Mouse (Mus musculus) kidney, embryonic 14.5 days (tissue): Measurements from ENCODE around the gene Fcho2. TPM values are rescaled to one million over a fixed set of nuclear protein-coding genes. Genes with fewer than 3 reads are reported as not detected.

Source experiments
- ATAC-seq: fragments of 200-750 bp; cut with Nextera tagmentation; 2 replicates; pipeline ENCODE4 v1.8.0; 2017; ENCODE audit warnings: moderate number of reproducible peaks, mild to moderate bottlenecking, moderate TSS enrichment, moderate library complexity; ENCODE audit not compliant: low FRiP score, low TSS enrichment
- H3K27ac ChIP-seq: fragments of 300-500 bp; sonication (generic); 2 replicates; pipeline ENCODE4 v1.5.1; 2014; ENCODE audit warnings: low read depth, mild to moderate bottlenecking, low read length, moderate library complexity, mixed read lengths
- H3K27me3 ChIP-seq: fragments of 300-500 bp; sonication (generic); 2 replicates; pipeline ENCODE4 v1.6.1; 2014; ENCODE audit warnings: mild to moderate bottlenecking, low read length; ENCODE audit not compliant: control insufficient read depth, insufficient read depth
- H3K36me3 ChIP-seq: fragments of 300-500 bp; sonication (generic); 2 replicates; pipeline ENCODE4 v1.6.1; 2014; ENCODE audit warnings: low read length, mixed read lengths; ENCODE audit not compliant: control insufficient read depth, insufficient read depth
- H3K4me1 ChIP-seq: fragments of 300-500 bp; sonication (generic); 2 replicates; pipeline ENCODE4 v1.6.1; 2014; ENCODE audit warnings: low read length, mixed read lengths; ENCODE audit not compliant: control insufficient read depth, insufficient read depth
- H3K4me2 ChIP-seq: fragments of 300-500 bp; sonication (generic); replicated peaks from 2 replicates; pipeline ENCODE4 v1.6.1; 2014; ENCODE audit warnings: low read depth, mild to moderate bottlenecking, low read length
- H3K4me3 ChIP-seq: fragments of 300-500 bp; sonication (generic); 2 replicates; pipeline ENCODE4 v1.5.1; 2014; ENCODE audit warnings: mild to moderate bottlenecking, low read length
- H3K9ac ChIP-seq: fragments of 300-500 bp; sonication (generic); 2 replicates; pipeline ENCODE4 v1.6.1; 2014; ENCODE audit warnings: low read depth, mild to moderate bottlenecking, low read length, moderate library complexity
- H3K9me3 ChIP-seq: fragments of 300-500 bp; sonication (generic); 2 replicates; pipeline ENCODE4 v1.6.1; 2016; ENCODE audit warnings: low read length; ENCODE audit not compliant: control insufficient read depth
- WGBS: fragments of 180-500 bp; shearing (Covaris S2); extraction: QIAGEN DNeasy Blood & Tissue Kit; methylation state at CpG from one replicate; pipeline ENCODE4 v1.1.7; 2014; 5-methylcytosine and 5-hydroxymethylcytosine counted together
- polyA plus RNA-seq: library from polyadenylated mRNA; unstranded; fragments of >200 nt; fragmentation: Nextera tagmentation; extraction: Ambion mirVana; gene quantifications from 2 replicates; pipeline ENCODE4 v1.2.1, GENCODE M21; 2014

Gene Fcho2
- polyA plus RNA-seq, 1 experiment from 2014 or later, result 48.4 TPM

DNA sequence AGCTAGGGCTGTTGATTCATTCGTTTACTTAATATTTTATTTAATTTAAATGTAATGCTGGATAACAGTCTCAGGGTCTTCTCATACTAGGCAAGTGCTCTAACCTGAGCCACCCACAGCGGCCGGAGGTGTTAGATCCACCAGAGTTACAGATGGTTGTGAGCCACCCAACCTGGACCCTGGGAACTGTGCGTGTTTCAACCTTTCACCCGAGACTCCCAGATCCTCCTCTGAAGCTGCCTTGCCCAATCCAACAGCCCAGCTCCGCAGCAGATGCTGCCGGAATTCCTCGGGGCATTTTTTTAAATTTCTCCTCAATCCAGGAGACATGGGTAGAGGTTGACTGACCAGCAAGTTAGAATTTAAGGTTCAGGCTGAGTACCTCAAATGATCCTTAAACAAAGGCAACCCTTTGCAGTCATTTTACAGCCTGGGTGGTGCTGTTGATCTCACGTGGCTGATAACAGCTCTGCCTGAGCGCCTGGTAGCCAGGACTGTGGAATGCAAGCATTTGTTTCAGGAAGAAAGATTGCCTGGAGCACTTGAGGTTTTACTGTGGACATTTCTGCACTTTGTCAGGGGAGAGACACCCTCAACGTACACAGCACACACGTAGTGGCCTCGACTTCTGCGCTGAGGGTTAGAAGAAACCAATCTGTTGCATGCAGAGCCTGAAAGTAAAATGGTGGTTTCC lies 116.1 kb downstream of the Fcho2 start:
- H3K4me1 ChIP-seq, result no peaks in the 10 kb centered on the region
- no peak overlapping the region for H3K9ac ChIP-seq
- 0 out of 2 replicates have a peak, but pooled peaks have one; percentile 29 for ATAC-seq
- no peaks in the 10 kb centered on the region for H3K9me3 ChIP-seq
- no peaks in the 10 kb centered on the region for H3K36me3 ChIP-seq
- H3K4me2 ChIP-seq, result no peak overlapping the region
- 36% methylated on average over 14 of the region's 14 CpGs for WGBS
- no peak overlapping the region for H3K27ac ChIP-seq
- H3K27me3 ChIP-seq, result peaks cover 7% of the 10 kb centered on the region
- H3K4me3 ChIP-seq, result no peak overlapping the region

GRCm38 (mm10) chr13:98696716-98697115 lies 118.5 kb downstream of the Fcho2 start:
- Histone ChIP-seq H3K9me3 (no peaks in the 10 kb centered on the region), H3K4me1 (no peaks in the 10 kb centered on the region), H3K4me2 (no peak overlapping the region), H3K4me3 (no peak overlapping the region), H3K9ac (no peak overlapping the region), H3K36me3 (no peaks in the 10 kb centered on the region), H3K27ac (no peak overlapping the region), H3K27me3 (peaks cover 7% of the 10 kb centered on the region)
- ATAC-seq, result no peak
- WGBS, result 90% methylated on average over 3 of the region's 3 CpGs

DNA sequence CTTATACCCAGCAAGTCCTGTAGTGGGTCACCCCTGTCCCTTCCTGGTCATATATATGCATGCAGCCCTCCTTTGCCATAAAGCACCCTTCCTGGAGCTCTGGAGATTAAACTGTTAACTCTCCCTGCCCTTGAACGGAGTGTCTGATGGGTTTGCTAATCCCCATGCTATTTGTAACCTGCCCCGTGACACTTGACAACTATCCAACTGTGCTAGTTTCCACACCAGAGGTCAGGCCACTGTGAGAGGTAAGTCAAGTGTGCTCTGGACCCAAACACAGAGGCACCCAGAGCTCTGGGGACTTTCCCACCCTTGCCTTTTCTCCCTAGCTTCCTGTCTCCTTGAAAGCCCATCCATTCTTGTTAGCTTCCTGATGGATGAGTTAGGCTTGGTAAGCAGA lies 119.7 kb downstream of the Fcho2 start:
- no peaks in the 10 kb centered on the region for H3K4me1 ChIP-seq
- H3K27me3 ChIP-seq, result peaks cover 7% of the 10 kb centered on the region
- WGBS, result 25% methylated on average over 2 of the region's 2 CpGs
- no peaks in the 10 kb centered on the region for H3K9me3 ChIP-seq
- 0 out of 2 replicates have a peak, but pooled peaks have one; percentile 3 for ATAC-seq
- H3K4me3 ChIP-seq, result no peak overlapping the region
- H3K36me3 ChIP-seq, result no peaks in the 10 kb centered on the region
- peak overlapping the region; percentile 55; the same call in 1 of the 2 replicates for H3K9ac ChIP-seq
- H3K4me2 ChIP-seq, result peak overlapping the region; percentile 51; the same call in 1 of the 2 replicates
- H3K27ac ChIP-seq, result no peak overlapping the region

GRCm38 (mm10) chr13:98694773-98695314 lies 120.4 kb downstream of the Fcho2 start, which contains the start of gene Tmem171:
Gene Tmem171, minus strand, starts transcription at chr13:98694834.
- peak within 1 kb of the TSS; percentile 34 for H3K4me3 ChIP-seq
- 3% methylated on average over 42 of the region's 44 CpGs for WGBS
- H3K9me3 ChIP-seq, result no peaks in the 10 kb centered on the region
- peaks cover 7% of the 10 kb centered on the region for H3K27me3 ChIP-seq
- H3K4me2 ChIP-seq, result peak within 1 kb of the TSS; percentile 51
- H3K4me1 ChIP-seq, result no peaks in the 10 kb centered on the region
- H3K36me3 ChIP-seq, result no peaks in the 10 kb centered on the region
- no peak within 1 kb of the TSS for H3K27ac ChIP-seq
- H3K9ac ChIP-seq, result peak within 1 kb of the TSS; percentile 55
- peak; percentile 63 for ATAC-seq

- no peak overlapping the region for H3K9ac ChIP-seq
- H3K4me1 ChIP-seq, result no peaks in the 10 kb centered on the region
- no peaks in the 10 kb centered on the region for H3K9me3 ChIP-seq
- no peak overlapping the region for H3K4me3 ChIP-seq
- peaks cover 7% of the 10 kb centered on the region for H3K27me3 ChIP-seq
- no peaks in the 10 kb centered on the region for H3K36me3 ChIP-seq
- no peak for ATAC-seq
- no peak overlapping the region; the same call in 1 of the 2 replicates for H3K4me2 ChIP-seq
- no peak overlapping the region for H3K27ac ChIP-seq
- 93% methylated on average over 11 of the region's 11 CpGs for WGBS
These were observed 121.9 kb downstream of the Fcho2 start for GRCm38 (mm10) chr13:98693316-98693715.

DNA sequence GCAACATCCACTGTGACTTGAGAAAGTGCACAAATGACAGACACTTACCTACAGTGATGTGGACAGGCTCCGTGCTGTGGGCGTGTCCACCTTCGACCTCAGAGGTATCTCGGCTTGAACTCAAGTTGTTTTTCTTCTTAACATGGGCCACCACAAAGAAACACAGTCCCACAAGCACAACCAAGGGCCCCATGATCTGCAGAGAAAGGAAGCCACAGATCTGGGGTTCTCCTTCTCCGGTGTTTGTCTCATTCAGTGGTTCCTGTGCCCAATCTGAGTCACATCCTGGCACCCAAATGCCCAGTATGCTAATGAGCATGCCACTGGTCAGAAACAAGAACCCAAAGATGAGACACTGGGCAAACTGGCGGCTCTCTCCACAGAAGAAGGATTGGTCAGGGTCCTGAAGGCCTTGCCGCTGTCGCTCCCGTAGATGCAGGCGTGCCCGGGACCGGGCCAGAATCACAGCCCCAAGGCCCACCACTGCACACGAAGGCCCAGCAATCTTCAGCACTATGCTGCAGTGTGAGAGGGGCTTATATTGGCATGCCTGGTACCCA lies 123.2 kb downstream of the Fcho2 start:
- H3K27ac ChIP-seq, result no peak overlapping the region
- 87% methylated on average over 13 of the region's 13 CpGs for WGBS
- no peaks in the 10 kb centered on the region for H3K36me3 ChIP-seq
- no peaks in the 10 kb centered on the region for H3K4me1 ChIP-seq
- H3K9ac ChIP-seq, result no peak overlapping the region
- no peak for ATAC-seq
- H3K9me3 ChIP-seq, result no peaks in the 10 kb centered on the region
- no peak overlapping the region for H3K4me2 ChIP-seq
- H3K4me3 ChIP-seq, result no peak overlapping the region
- H3K27me3 ChIP-seq, result peaks cover 7% of the 10 kb centered on the region

- ATAC-seq, result no peak
- WGBS, result 82% methylated on average over 11 of the region's 11 CpGs
- no peak overlapping the region for H3K4me2 ChIP-seq
These were observed 124.4 kb downstream of the Fcho2 start for GRCm38 (mm10) chr13:98690886-98691285.

GRCm38 (mm10) chr13:98689605-98690290 lies 125.5 kb downstream of the Fcho2 start:
- no peaks in the 10 kb centered on the region for H3K9me3 ChIP-seq
- H3K27me3 ChIP-seq, result peaks cover 6% of the 10 kb centered on the region
- H3K9ac ChIP-seq, result no peak overlapping the region
- no peaks in the 10 kb centered on the region for H3K36me3 ChIP-seq
- H3K4me3 ChIP-seq, result no peak overlapping the region
- no peaks in the 10 kb centered on the region for H3K4me1 ChIP-seq
- H3K27ac ChIP-seq, result no peak overlapping the region
- no peak overlapping the region for H3K4me2 ChIP-seq
- 66% methylated on average over 11 of the region's 11 CpGs for WGBS
- ATAC-seq, result no peak

More at GRCm38 (mm10) chr13:98690886-98691285, 124.4 kb downstream of the Fcho2 start:
- Histone ChIP-seq H3K4me3 (no peak overlapping the region), H3K27ac (no peak overlapping the region), H3K27me3 (peaks cover 7% of the 10 kb centered on the region), H3K36me3 (no peaks in the 10 kb centered on the region), H3K9ac (no peak overlapping the region), H3K9me3 (no peaks in the 10 kb centered on the region), H3K4me1 (no peaks in the 10 kb centered on the region)
